Mouse (Mus musculus) liver, adult 2 months (tissue): ENCODE measurements around the gene Stat5a. TPM values are rescaled to one million over a fixed set of nuclear protein-coding genes. Genes with fewer than 3 reads are reported as not detected.

Source experiments
- DNase-seq: peaks from one replicate; pipeline ENCODE4 v3.0.0-alpha.2; 2011; ENCODE audit warnings: low read depth, low spot score; ENCODE audit errors: extremely low read depth
- H3K27ac ChIP-seq: fragments of 200-500 bp; replicated peaks from 2 replicates; pipeline ENCODE4 v1.5.1; 2012; ENCODE audit warnings: low read depth, mild to moderate bottlenecking, control low read depth, inconsistent platforms, low read length; ENCODE audit not compliant: insufficient read depth
- H3K27me3 ChIP-seq: fragments of 200-500 bp; 2 replicates; pipeline ENCODE4 v1.6.1; 2012; ENCODE audit warnings: mild to moderate bottlenecking, moderate library complexity, low read length, inconsistent platforms; ENCODE audit not compliant: control insufficient read depth, insufficient read depth
- H3K36me3 ChIP-seq: fragments of 200-500 bp; 2 replicates; pipeline ENCODE4 v1.6.1; 2012; ENCODE audit warnings: low read length, inconsistent platforms; ENCODE audit not compliant: control insufficient read depth, insufficient read depth
- H3K4me1 ChIP-seq: fragments of 200-500 bp; 2 replicates; pipeline ENCODE4 v1.6.1; 2011; ENCODE audit warnings: low read length; ENCODE audit not compliant: control insufficient read depth, insufficient read depth
- H3K4me3 ChIP-seq: fragments of 200-500 bp; 2 replicates; pipeline ENCODE4 v1.5.1; 2011; ENCODE audit warnings: low read depth, mild to moderate bottlenecking, control low read depth, low read length, moderate library complexity; ENCODE audit not compliant: insufficient read depth
- H3K79me2 ChIP-seq: fragments of 200-500 bp; 2 replicates; pipeline ENCODE4 v1.6.1; 2012; ENCODE audit warnings: inconsistent platforms, mild to moderate bottlenecking, low read length, moderate library complexity; ENCODE audit not compliant: control insufficient read depth, insufficient read depth
- H3K9ac ChIP-seq: fragments of 200-500 bp; 2 replicates; pipeline ENCODE4 v1.6.1; 2012; ENCODE audit warnings: low read depth, mild to moderate bottlenecking, control low read depth, inconsistent platforms, low read length
- CTCF ChIP-seq: fragments of 200-500 bp; IDR thresholded peaks from 2 replicates; pipeline ENCODE4 v1.5.1; 2011; ENCODE audit warnings: low read depth, low read length, control low read depth
- POLR2A ChIP-seq: fragments of 200-500 bp; IDR thresholded peaks from 2 replicates; pipeline ENCODE4 v1.6.1; 2011; ENCODE audit warnings: low read length, control low read depth; ENCODE audit not compliant: insufficient read depth; ENCODE audit errors: extremely low read depth
- WGBS: fragments of 180-500 bp; shearing (Covaris S2); methylation state at CpG from one replicate; pipeline ENCODE4 v1.1.7; 2018; 5-methylcytosine and 5-hydroxymethylcytosine counted together
- polyA plus RNA-seq: library from polyadenylated mRNA; depleted of rRNA; stranded (reverse); fragments of >200 nt; gene quantifications from 2 replicates; pipeline ENCODE4 v1.2.3, GENCODE M21; 2012; rRNA removed
- total RNA-seq: library from RNA; depleted of rRNA; stranded (reverse); fragments of >200 nt; gene quantifications from 2 replicates; pipeline ENCODE4 v1.2.3, GENCODE M21; 2014; rRNA removed

The Stat5a gene
- total RNA-seq (6.9 and 7.8 TPM in 2 replicates), polyA plus RNA-seq (15.0 and 18.0 TPM in 2 replicates)

GRCm38 (mm10) chr11:100858935-100859578 lies at the start of gene Stat5a:
Gene Stat5a, plus strand, starts transcription at chr11:100859351.
- peak; percentile 97 for DNase-seq
- no peaks in the 10 kb centered on the region for H3K27me3 ChIP-seq
- no peaks in the 10 kb centered on the region for H3K36me3 ChIP-seq
- WGBS: 28% methylated on average over 9 of the region's 9 CpGs
- no peaks in the 10 kb centered on the region for H3K79me2 ChIP-seq
- TF ChIP-seq POLR2A (no peak), CTCF (no peak)
- peak within 1 kb of the TSS; percentile 78 for H3K27ac ChIP-seq
- H3K4me3 ChIP-seq: peak within 1 kb of the TSS; percentile 66
- H3K9ac ChIP-seq: peak within 1 kb of the TSS; percentile 80
- peaks cover 19% of the 10 kb centered on the region for H3K4me1 ChIP-seq

- DNase-seq: peak; percentile 79
- no peak overlapping the region for H3K4me3 ChIP-seq
- H3K9ac ChIP-seq: no peak overlapping the region
- peak overlapping the region; percentile 22; the same call in 1 of the 2 replicates for H3K27ac ChIP-seq
- peaks cover 39% of the 10 kb centered on the region; the same call in 1 of the 2 replicates for H3K79me2 ChIP-seq
- TF ChIP-seq POLR2A (no peak), CTCF (no peak)
- no peaks in the 10 kb centered on the region for H3K27me3 ChIP-seq
- H3K4me1 ChIP-seq: peaks cover 23% of the 10 kb centered on the region
- 22% methylated on average over 9 of the region's 9 CpGs for WGBS
- H3K36me3 ChIP-seq: peaks cover 10% of the 10 kb centered on the region; the same call in 1 of the 2 replicates
Observed at GRCm38 (mm10) chr11:100810516-100810915, 48.6 kb upstream of the Stat5a start.

- Histone ChIP-seq H3K27me3 (no peaks in the 10 kb centered on the region), H3K4me1 (peaks cover 29% of the 10 kb centered on the region), H3K36me3 (peaks cover 7% of the 10 kb centered on the region; the same call in 1 of the 2 replicates), H3K9ac (no peak overlapping the region), H3K4me3 (no peak overlapping the region), H3K79me2 (peaks cover 43% of the 10 kb centered on the region; the same call in 1 of the 2 replicates), H3K27ac (no peak overlapping the region; the same call in 1 of the 2 replicates)
- 98% methylated on average over 2 of the region's 2 CpGs for WGBS
- no peak for DNase-seq
- TF ChIP-seq POLR2A (no peak), CTCF (peak; percentile 42)
Observed at GRCm38 (mm10) chr11:100811132-100811531, 48.0 kb upstream of the Stat5a start.

- peaks cover 43% of the 10 kb centered on the region; the same call in 1 of the 2 replicates for H3K79me2 ChIP-seq
- H3K27me3 ChIP-seq: no peaks in the 10 kb centered on the region
- H3K4me3 ChIP-seq: no peak overlapping the region
- H3K27ac ChIP-seq: peak overlapping the region; percentile 53
- DNase-seq: peak; percentile 80
- TF ChIP-seq CTCF: no peak
- 0 out of 2 replicates have a peak, but pooled peaks cover 2% of the 10 kb centered on the region for H3K36me3 ChIP-seq
- 14% methylated on average over 13 of the region's 13 CpGs for WGBS
- H3K4me1 ChIP-seq: peaks cover 47% of the 10 kb centered on the region
- H3K9ac ChIP-seq: peak overlapping the region; percentile 45; the same call in 1 of the 2 replicates
Observed at GRCm38 (mm10) chr11:100814498-100814897, 44.7 kb upstream of the Stat5a start.

GRCm38 (mm10) chr11:100816342-100816741 lies 42.8 kb upstream of the Stat5a start:
- TF ChIP-seq CTCF: no peak
- no peak for TF ChIP-seq POLR2A
- Histone ChIP-seq H3K4me1 (peaks cover 44% of the 10 kb centered on the region), H3K27ac (peak overlapping the region; percentile 90), H3K27me3 (no peaks in the 10 kb centered on the region), H3K9ac (peak overlapping the region; percentile 43), H3K36me3 (0 out of 2 replicates have a peak, but pooled peaks cover under 1% of the 10 kb centered on the region), H3K4me3 (no peak overlapping the region), H3K79me2 (peaks cover 44% of the 10 kb centered on the region; the same call in 1 of the 2 replicates)
- peak; percentile 91 for DNase-seq
- 20% methylated on average over 3 of the region's 3 CpGs for WGBS

GRCm38 (mm10) chr11:100816801-100817200 lies 42.4 kb upstream of the Stat5a start:
- 21% methylated on average over 4 of the region's 4 CpGs for WGBS
- Histone ChIP-seq H3K27me3 (no peaks in the 10 kb centered on the region), H3K9ac (peak overlapping the region; percentile 43), H3K27ac (peak overlapping the region; percentile 90), H3K4me3 (no peak overlapping the region), H3K79me2 (peaks cover 44% of the 10 kb centered on the region; the same call in 1 of the 2 replicates), H3K36me3 (no peaks in the 10 kb centered on the region), H3K4me1 (peaks cover 46% of the 10 kb centered on the region)
- peak; percentile 91 for DNase-seq
- no peak for TF ChIP-seq CTCF
- no peak for TF ChIP-seq POLR2A
